Mouse (Mus musculus) neural tube, embryonic 11.5 days (tissue): ENCODE results near the gene Tmem109. TPM values are rescaled to one million over a fixed set of nuclear protein-coding genes. Genes with fewer than 3 reads are reported as not detected.

ENCODE experiments used
- ATAC-seq: fragments of 200-750 bp; cut with Nextera tagmentation; 2 replicates; pipeline ENCODE4 v1.8.0; 2017; ENCODE audit warnings: moderate number of reproducible peaks, mild to moderate bottlenecking, moderate TSS enrichment, moderate library complexity; ENCODE audit not compliant: insufficient read depth, low FRiP score, low TSS enrichment
- DNase-seq: peaks from one replicate; pipeline ENCODE4 v3.0.0-alpha.2; 2015; ENCODE audit warnings: low spot score
- H3K27ac ChIP-seq: fragments of 300-500 bp; sonication (generic); 2 replicates; pipeline ENCODE4 v1.5.1; 2014; ENCODE audit warnings: low read depth, mild to moderate bottlenecking, low read length
- H3K27me3 ChIP-seq: fragments of 300-500 bp; sonication (generic); 2 replicates; pipeline ENCODE4 v1.6.1; 2014; ENCODE audit warnings: mild to moderate bottlenecking, low read length, mixed read lengths; ENCODE audit not compliant: control insufficient read depth, insufficient read depth
- H3K36me3 ChIP-seq: fragments of 300-500 bp; sonication (generic); 2 replicates; pipeline ENCODE4 v1.6.1; 2014; ENCODE audit warnings: mild to moderate bottlenecking, low read length, moderate library complexity, mixed read lengths; ENCODE audit not compliant: control insufficient read depth, insufficient read depth
- H3K4me1 ChIP-seq: fragments of 300-500 bp; sonication (generic); 2 replicates; pipeline ENCODE4 v1.6.1; 2014; ENCODE audit warnings: low read length, mixed read lengths; ENCODE audit not compliant: control insufficient read depth, insufficient read depth
- H3K4me2 ChIP-seq: fragments of 300-500 bp; sonication (generic); 2 replicates; pipeline ENCODE4 v1.6.1; 2014; ENCODE audit warnings: low read depth, mild to moderate bottlenecking, moderate library complexity
- H3K4me3 ChIP-seq: fragments of 300-500 bp; sonication (generic); 2 replicates; pipeline ENCODE4 v1.5.1; 2014; ENCODE audit warnings: low read depth, low read length
- H3K9ac ChIP-seq: fragments of 300-500 bp; sonication (generic); 2 replicates; pipeline ENCODE4 v1.6.1; 2014; ENCODE audit warnings: mild to moderate bottlenecking, low read length
- H3K9me3 ChIP-seq: fragments of 300-500 bp; sonication (generic); 2 replicates; pipeline ENCODE4 v1.6.1; 2016; ENCODE audit warnings: low read length; ENCODE audit not compliant: control insufficient read depth
- WGBS: fragments of 180-500 bp; shearing (Covaris S2); extraction: QIAGEN DNeasy Blood & Tissue Kit; methylation state at CpG from one replicate; pipeline ENCODE4 v1.1.7; 2014; 5-methylcytosine and 5-hydroxymethylcytosine counted together
- polyA plus RNA-seq: library from polyadenylated mRNA; unstranded; fragments of >200 nt; fragmentation: Nextera tagmentation; extraction: Ambion mirVana; gene quantifications from 2 replicates; pipeline ENCODE4 v1.2.1, GENCODE M21; 2014

The Tmem109 gene
- polyA plus RNA-seq, 1 experiment from 2014 or later = 49.5 TPM

DNA sequence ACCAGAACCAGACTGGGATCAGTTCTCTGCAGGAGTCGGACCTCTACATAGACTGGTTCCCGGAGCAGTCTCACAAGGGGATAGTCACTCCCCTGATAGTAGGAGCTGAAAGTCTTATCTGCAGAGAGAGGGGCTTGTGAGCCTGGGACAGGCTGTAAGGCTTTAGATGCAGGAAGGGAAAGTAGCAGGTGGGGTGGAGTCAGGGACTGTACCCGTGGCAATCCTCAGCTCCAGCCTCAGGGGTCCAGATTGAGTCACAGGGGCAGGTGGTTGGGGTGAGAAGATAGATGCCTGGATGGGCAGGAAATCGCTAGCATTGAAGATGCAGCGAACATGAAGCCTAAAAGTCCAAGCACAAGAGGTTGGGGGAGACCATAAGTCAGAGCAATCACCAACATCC lies 34.7 kb upstream of the Tmem109 start:
- no peak overlapping the region for H3K4me3 ChIP-seq
- no peaks in the 10 kb centered on the region for H3K27me3 ChIP-seq
- DNase-seq = no peak
- no peak overlapping the region for H3K9ac ChIP-seq
- WGBS = 64% methylated on average over 5 of the region's 5 CpGs
- H3K4me1 ChIP-seq = no peaks in the 10 kb centered on the region
- no peaks in the 10 kb centered on the region for H3K36me3 ChIP-seq
- no peak overlapping the region for H3K4me2 ChIP-seq
- H3K9me3 ChIP-seq = no peaks in the 10 kb centered on the region
- H3K27ac ChIP-seq = no peak overlapping the region
- ATAC-seq = no peak

DNA sequence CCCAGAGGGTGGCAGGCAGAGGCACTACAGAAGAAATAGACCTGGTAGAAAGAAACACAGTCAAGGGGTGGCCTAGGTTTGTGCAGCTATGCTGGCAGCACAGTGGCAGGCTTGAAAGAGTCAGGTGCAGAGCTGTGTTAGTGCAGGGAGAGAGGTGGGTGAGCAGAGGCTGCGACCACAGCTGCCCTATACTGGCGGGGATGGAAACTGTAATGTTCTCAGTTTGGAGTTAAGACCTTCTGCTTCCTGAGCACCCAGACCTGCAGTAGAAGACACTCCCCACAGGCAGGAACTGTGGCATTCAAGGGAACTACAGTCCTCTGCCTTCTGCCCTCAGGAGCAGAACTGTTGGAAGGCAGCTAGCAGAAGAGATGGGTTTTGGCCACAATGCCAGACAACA lies 33.1 kb upstream of the Tmem109 start:
- Histone ChIP-seq H3K27ac (no peak overlapping the region), H3K27me3 (no peaks in the 10 kb centered on the region), H3K4me2 (no peak overlapping the region), H3K4me3 (no peak overlapping the region), H3K4me1 (no peaks in the 10 kb centered on the region), H3K9me3 (no peaks in the 10 kb centered on the region), H3K9ac (no peak overlapping the region), H3K36me3 (no peaks in the 10 kb centered on the region)
- 86% methylated on average over 2 of the region's 2 CpGs for WGBS
- no peak for DNase-seq
- ATAC-seq = no peak

DNA sequence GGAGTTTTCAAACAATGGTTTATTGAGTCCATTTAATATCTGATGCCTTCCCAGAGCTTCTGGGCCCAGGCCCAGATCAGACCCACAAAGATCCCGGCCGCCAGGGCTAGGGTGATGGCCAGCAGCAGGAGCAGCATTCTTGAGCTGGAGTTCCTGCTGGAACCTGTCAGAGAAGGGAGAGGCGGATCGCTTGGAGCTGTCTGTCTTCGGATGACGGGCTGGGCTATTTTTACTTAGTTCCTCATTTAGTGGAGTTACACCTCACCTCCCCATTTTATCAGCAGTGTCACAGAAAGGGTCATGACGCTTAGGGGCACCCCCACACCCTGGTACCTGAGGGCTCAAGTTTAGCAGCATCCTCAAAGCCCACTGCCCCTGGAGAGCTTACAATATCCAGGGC lies 32.5 kb upstream of the Tmem109 start:
- no peak overlapping the region for H3K4me2 ChIP-seq
- H3K27ac ChIP-seq = no peak overlapping the region
- H3K9ac ChIP-seq = no peak overlapping the region
- no peaks in the 10 kb centered on the region for H3K4me1 ChIP-seq
- H3K4me3 ChIP-seq = no peak overlapping the region
- DNase-seq = no peak
- no peaks in the 10 kb centered on the region for H3K9me3 ChIP-seq
- 77% methylated on average over 7 of the region's 7 CpGs for WGBS
- ATAC-seq = no peak
- no peaks in the 10 kb centered on the region for H3K36me3 ChIP-seq
- no peaks in the 10 kb centered on the region for H3K27me3 ChIP-seq

DNA sequence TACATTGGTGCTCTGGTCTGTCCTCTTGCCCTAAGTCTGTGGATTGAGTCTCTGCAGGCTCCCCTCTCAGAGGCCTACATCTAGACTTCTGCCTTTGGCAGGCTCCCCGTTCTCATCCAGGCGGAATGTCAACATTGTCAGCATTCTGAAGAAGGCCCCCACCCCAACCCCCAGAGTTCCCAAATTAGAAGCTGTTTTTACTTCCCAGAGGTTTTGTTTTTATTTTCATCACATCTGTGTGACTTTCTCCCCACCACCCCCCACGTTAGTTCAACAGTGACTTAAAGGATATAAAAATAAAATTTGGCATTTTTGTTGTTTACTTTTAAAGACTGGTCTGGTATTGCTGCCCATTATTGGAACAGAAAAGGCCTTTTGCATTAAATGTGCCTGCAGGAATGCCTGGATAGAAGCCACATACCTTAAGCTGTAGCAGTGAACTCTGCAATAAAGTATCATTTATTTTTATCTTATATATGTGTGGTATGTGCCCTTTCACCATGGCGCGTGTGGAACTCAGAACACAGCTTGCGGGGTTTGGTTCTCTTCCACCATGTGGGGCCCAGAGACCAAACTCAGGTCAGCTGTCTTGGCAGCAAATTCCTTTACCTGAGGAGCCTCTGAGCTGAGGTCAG lies 27.4 kb upstream of the Tmem109 start:
- Histone ChIP-seq H3K36me3 (peaks cover 3% of the 10 kb centered on the region), H3K27ac (no peak overlapping the region), H3K4me1 (no peaks in the 10 kb centered on the region), H3K27me3 (no peaks in the 10 kb centered on the region), H3K4me3 (no peak overlapping the region), H3K9ac (no peak overlapping the region), H3K4me2 (no peak overlapping the region), H3K9me3 (no peaks in the 10 kb centered on the region)
- WGBS = 88% methylated on average over 6 of the region's 6 CpGs
- no peak for ATAC-seq
- DNase-seq = no peak

DNA sequence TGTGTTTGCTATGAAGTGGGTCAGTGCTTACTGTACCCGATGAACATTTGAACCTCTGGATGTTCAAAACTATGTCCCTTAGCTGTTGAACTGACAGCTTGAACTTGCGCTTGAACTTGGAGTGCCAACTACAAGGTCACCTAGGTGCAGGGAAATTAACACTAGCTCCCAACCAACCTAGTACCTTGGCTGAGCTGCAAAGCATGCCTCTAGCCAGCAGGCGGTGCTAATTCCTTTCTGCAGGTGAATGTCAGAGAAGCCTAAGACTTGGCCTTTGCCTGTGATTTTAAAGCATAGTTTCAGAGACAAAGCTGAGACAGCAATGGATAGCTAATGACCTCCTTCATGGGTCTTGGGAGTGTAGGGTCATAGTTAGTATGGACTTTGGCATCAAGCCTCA lies 26.1 kb upstream of the Tmem109 start:
- Histone ChIP-seq H3K4me2 (no peak overlapping the region), H3K4me1 (no peaks in the 10 kb centered on the region), H3K27ac (no peak overlapping the region), H3K27me3 (no peaks in the 10 kb centered on the region), H3K9me3 (no peaks in the 10 kb centered on the region), H3K9ac (no peak overlapping the region), H3K36me3 (peaks cover 13% of the 10 kb centered on the region), H3K4me3 (no peak overlapping the region)
- DNase-seq (peak; percentile 55), ATAC-seq (peak; percentile 31; the same call in 1 of the 2 replicates)
- 63% methylated on average over 3 of the region's 3 CpGs for WGBS

DNA sequence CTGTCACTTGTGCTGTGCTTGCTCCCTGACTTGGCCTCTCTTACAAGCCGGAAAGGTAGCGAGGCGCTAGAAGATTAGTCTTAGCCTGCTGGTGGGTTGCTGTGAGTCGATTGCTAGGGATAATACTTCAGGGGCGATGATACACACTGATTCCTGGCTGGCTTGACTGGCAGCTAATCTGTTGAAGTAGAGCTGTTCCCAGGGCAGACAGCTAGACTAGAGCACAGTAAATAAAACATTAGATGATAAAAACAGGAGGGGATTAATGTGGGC lies 23.9 kb upstream of the Tmem109 start:
- Histone ChIP-seq H3K4me2 (no peak overlapping the region), H3K4me1 (no peaks in the 10 kb centered on the region), H3K27me3 (no peaks in the 10 kb centered on the region), H3K9ac (no peak overlapping the region), H3K27ac (no peak overlapping the region), H3K9me3 (no peaks in the 10 kb centered on the region), H3K36me3 (peaks cover 19% of the 10 kb centered on the region), H3K4me3 (no peak overlapping the region)
- 92% methylated on average over 5 of the region's 5 CpGs for WGBS
- DNase-seq (no peak), ATAC-seq (no peak)

DNA sequence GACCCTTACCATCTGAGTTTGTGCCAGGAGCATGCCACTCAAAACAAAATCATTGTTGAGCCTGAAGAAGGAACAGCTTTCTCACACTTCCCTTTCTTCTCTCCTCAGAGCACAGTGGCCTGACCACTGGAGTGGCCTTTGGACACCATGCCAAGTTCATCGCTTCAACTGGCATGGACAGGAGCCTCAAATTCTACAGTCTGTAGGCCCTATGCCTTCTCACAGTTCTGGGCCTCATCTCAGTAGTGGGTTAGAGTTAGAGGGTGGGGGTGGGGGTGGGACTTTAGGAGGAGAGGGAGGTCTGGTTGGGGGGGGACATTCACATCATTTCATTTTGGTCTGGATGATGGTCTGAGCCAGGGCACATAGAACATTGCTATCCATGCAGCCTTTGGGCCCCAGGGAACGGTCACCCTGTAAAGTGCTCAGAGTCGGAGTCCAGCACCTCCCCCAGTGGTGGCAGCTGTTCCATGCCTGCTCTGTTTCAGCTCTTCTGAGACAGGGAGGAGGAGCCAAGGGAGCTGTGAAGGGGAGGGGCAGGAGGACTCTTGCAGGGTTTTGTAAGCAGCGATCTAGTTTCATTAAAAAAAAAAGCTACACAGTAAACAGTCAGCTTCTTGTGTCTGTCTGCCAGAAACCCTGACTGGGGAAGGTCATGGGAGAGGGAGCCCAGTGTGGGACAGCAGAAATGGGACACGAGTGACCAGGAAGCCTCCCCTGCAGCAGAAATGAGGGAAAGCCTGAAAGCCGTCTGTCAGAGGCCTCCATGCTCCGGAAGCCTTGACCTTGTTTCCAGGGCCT lies 23.3 kb upstream of the Tmem109 start:
- Histone ChIP-seq H3K4me3 (no peak overlapping the region), H3K4me2 (no peak overlapping the region), H3K36me3 (peaks cover 24% of the 10 kb centered on the region), H3K27ac (no peak overlapping the region), H3K9ac (no peak overlapping the region), H3K9me3 (no peaks in the 10 kb centered on the region), H3K27me3 (no peaks in the 10 kb centered on the region), H3K4me1 (no peaks in the 10 kb centered on the region)
- DNase-seq (no peak), ATAC-seq (no peak)
- WGBS = 76% methylated on average over 7 of the region's 7 CpGs

DNA sequence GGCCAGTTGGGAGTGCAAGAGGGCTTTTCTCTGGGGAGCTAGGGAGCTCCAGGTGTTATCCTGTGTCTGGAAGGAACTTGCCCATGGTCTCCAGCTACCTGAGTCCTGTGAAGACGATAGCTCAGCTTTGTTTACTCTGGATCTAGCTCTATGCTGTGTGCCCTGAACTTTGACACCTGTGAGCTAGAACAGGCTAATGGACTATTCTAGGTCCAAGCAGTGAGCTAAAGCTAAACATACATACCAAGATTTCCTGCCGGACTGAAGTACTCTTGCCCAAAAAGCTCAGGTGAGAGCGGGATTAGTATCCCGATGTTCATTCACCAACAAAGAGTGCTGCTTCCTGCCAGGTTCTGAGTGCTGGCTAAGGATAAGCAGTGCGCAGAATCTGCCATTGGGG lies 22.7 kb upstream of the Tmem109 start:
- ATAC-seq = no peak

DNA sequence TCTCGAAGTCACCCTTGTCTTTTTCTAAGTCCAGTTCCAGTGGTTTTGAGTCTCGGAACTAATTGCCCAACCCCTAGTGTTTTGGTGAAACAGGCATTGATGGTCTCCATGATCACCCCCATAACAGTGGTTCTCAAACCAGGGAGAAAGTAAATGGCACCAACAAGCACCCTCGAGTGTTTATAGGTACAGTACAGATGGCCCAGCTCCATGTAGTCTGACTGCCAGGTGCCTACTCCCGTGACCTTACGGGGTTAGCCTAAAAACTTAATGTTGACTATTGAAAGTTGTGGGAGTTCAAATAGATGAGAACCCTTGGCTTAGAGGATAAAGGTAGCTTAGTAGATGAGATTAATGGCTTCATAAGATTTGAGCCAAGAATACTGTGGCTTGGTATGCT lies 19.2 kb upstream of the Tmem109 start:
- Histone ChIP-seq H3K4me3 (no peak overlapping the region), H3K4me2 (no peak overlapping the region), H3K27me3 (no peaks in the 10 kb centered on the region), H3K9ac (no peak overlapping the region), H3K4me1 (peaks cover 6% of the 10 kb centered on the region; the same call in 1 of the 2 replicates), H3K9me3 (no peaks in the 10 kb centered on the region), H3K36me3 (peaks cover 32% of the 10 kb centered on the region), H3K27ac (no peak overlapping the region)
- DNase-seq = no peak
- 95% methylated on average over 5 of the region's 5 CpGs for WGBS
- ATAC-seq = no peak

More for the DNA sequence above, 22.7 kb upstream of the Tmem109 start:
- no peak for DNase-seq
- Histone ChIP-seq H3K36me3 (peaks cover 26% of the 10 kb centered on the region), H3K27ac (no peak overlapping the region), H3K9me3 (no peaks in the 10 kb centered on the region), H3K4me3 (no peak overlapping the region), H3K4me2 (no peak overlapping the region), H3K4me1 (no peaks in the 10 kb centered on the region), H3K27me3 (no peaks in the 10 kb centered on the region), H3K9ac (no peak overlapping the region)
- 96% methylated on average over 5 of the region's 5 CpGs for WGBS
